Mouse (Mus musculus) heart, embryonic 16.5 days (tissue): ENCODE results near the gene Bves. TPM values are rescaled to one million over a fixed set of nuclear protein-coding genes. Genes with fewer than 3 reads are reported as not detected.

Experiments
- ATAC-seq: fragments of 200-750 bp; cut with Nextera tagmentation; replicated peaks from 2 replicates; pipeline ENCODE4 v1.8.0; 2017; ENCODE audit warnings: moderate number of reproducible peaks; ENCODE audit not compliant: insufficient read depth, low FRiP score; ENCODE audit errors: extremely low read depth
- H3K27ac ChIP-seq: fragments of 300-500 bp; sonication (generic); 2 replicates; pipeline ENCODE4 v1.5.1; 2014; ENCODE audit warnings: mild to moderate bottlenecking, low read length, control low read depth, moderate library complexity
- H3K27me3 ChIP-seq: fragments of 300-500 bp; sonication (generic); 2 replicates; pipeline ENCODE4 v1.6.1; 2014; ENCODE audit warnings: low read length, mixed read lengths; ENCODE audit not compliant: control insufficient read depth, insufficient read depth
- H3K36me3 ChIP-seq: fragments of 300-500 bp; sonication (generic); 2 replicates; pipeline ENCODE4 v1.6.1; 2014; ENCODE audit not compliant: control insufficient read depth, insufficient read depth
- H3K4me1 ChIP-seq: fragments of 300-500 bp; sonication (generic); 2 replicates; pipeline ENCODE4 v1.6.1; 2014; ENCODE audit warnings: low read length, mixed read lengths; ENCODE audit not compliant: control insufficient read depth, insufficient read depth
- H3K4me2 ChIP-seq: fragments of 300-500 bp; sonication (generic); 2 replicates; pipeline ENCODE4 v1.6.1; 2014; ENCODE audit warnings: low read depth, mild to moderate bottlenecking, control low read depth, low read length
- H3K4me3 ChIP-seq: fragments of 300-500 bp; sonication (generic); 2 replicates; pipeline ENCODE4 v1.5.1; 2014; ENCODE audit warnings: mild to moderate bottlenecking, control low read depth, low read length
- H3K9ac ChIP-seq: fragments of 300-500 bp; sonication (generic); 2 replicates; pipeline ENCODE4 v1.6.1; 2014; ENCODE audit warnings: low read length, control low read depth
- H3K9me3 ChIP-seq: fragments of 300-500 bp; sonication (generic); replicated peaks from 2 replicates; pipeline ENCODE4 v1.6.1; 2016; ENCODE audit warnings: low read length; ENCODE audit not compliant: control insufficient read depth
- WGBS: fragments of 180-500 bp; shearing (Covaris S2); extraction: QIAGEN DNeasy Blood & Tissue Kit; methylation state at CpG from one replicate; pipeline ENCODE4 v1.1.7; 2014; 5-methylcytosine and 5-hydroxymethylcytosine counted together
- polyA plus RNA-seq: library from polyadenylated mRNA; unstranded; fragments of >200 nt; fragmentation: Nextera tagmentation; extraction: Ambion mirVana; gene quantifications from 2 replicates; pipeline ENCODE4 v1.2.1, GENCODE M21; 2015

Bves gene
- polyA plus RNA-seq, 1 experiment from 2014 or later = 116 TPM

DNA sequence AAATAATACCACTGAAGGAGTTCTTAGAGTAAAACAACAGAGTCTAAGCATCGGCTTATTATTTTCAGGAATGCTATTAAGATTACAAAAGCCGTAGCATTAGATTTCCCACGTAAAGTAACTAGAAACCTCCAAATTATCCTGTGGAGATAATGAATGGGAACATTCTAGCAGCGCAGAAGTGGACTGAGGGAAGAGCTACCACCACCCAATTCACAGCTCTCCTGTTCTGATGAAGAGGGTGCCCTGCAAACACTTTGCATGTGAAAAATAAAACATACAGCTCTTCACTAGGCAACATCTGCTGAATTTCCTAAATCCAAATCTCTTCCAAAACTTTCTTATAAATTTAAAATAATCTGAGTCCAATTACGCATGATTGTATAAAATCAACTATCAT lies 76.6 kb downstream of the Bves start:
- Histone ChIP-seq H3K4me2 (no peak overlapping the region), H3K9me3 (no peaks in the 10 kb centered on the region), H3K4me1 (no peaks in the 10 kb centered on the region), H3K27me3 (no peaks in the 10 kb centered on the region), H3K9ac (no peak overlapping the region), H3K27ac (no peak overlapping the region), H3K4me3 (no peak overlapping the region), H3K36me3 (no peaks in the 10 kb centered on the region)
- no peak for ATAC-seq
- 84% methylated on average over 5 of the region's 5 CpGs for WGBS

Other genes with a start within 250 kb of the Bves start
- gene Popdc3, start 157.7 kb upstream of the Bves start, polyA plus RNA-seq = 46.9 and 48.4 TPM in 2 replicates
- gene Lin28b, start 150.6 kb downstream of the Bves start, polyA plus RNA-seq = 2.7 and 3.6 TPM in 2 replicates
- gene Hace1, start 242.1 kb downstream of the Bves start, polyA plus RNA-seq = 11.4 and 12.2 TPM in 2 replicates